Mouse (Mus musculus) ovary, postnatal 10 days (tissue): Measurements from ENCODE around the gene Mgea5.

Experiments used
- DNase-seq: peaks from one replicate; pipeline ENCODE4 v3.0.0; 2022; ENCODE audit warnings: low spot score

Mgea5 gene

GRCm38 (mm10) chr19:45796061-45796556 lies 12.5 kb upstream of the Mgea5 start:
- DNase-seq = no peak

- DNase-seq = no peak
Measured at GRCm38 (mm10) chr19:45795406-45795944, 11.8 kb upstream of the Mgea5 start.

- no peak for DNase-seq
Measured at GRCm38 (mm10) chr19:45794718-45795117, 11.1 kb upstream of the Mgea5 start.

- DNase-seq = no peak
Measured at GRCm38 (mm10) chr19:45792404-45792803, 8.8 kb upstream of the Mgea5 start.

- DNase-seq = no peak
Measured at GRCm38 (mm10) chr19:45789888-45790874, 6.5 kb upstream of the Mgea5 start.

GRCm38 (mm10) chr19:45789365-45789764 lies 5.7 kb upstream of the Mgea5 start:
- no peak for DNase-seq

- DNase-seq = no peak
Measured at GRCm38 (mm10) chr19:45788337-45788736, 4.7 kb upstream of the Mgea5 start.

GRCm38 (mm10) chr19:45787450-45787849 lies 3.8 kb upstream of the Mgea5 start:
- no peak for DNase-seq

GRCm38 (mm10) chr19:45785470-45785869 lies 1.8 kb upstream of the Mgea5 start:
- DNase-seq = no peak

GRCm38 (mm10) chr19:45783933-45784576 lies 418 bp upstream of the Mgea5 start:
- DNase-seq = no peak

GRCm38 (mm10) chr19:45782315-45783001 lies 1.2 kb downstream of the Mgea5 start:
- peak; percentile 54 for DNase-seq

- DNase-seq = no peak
Measured at GRCm38 (mm10) chr19:45781676-45782075, 2.0 kb downstream of the Mgea5 start.

GRCm38 (mm10) chr19:45780350-45780915 lies 3.2 kb downstream of the Mgea5 start:
- DNase-seq = no peak

GRCm38 (mm10) chr19:45775486-45775885 lies 8.2 kb downstream of the Mgea5 start:
- DNase-seq = no peak

- no peak for DNase-seq
Measured at GRCm38 (mm10) chr19:45771501-45771900, 12.1 kb downstream of the Mgea5 start.

- DNase-seq = no peak
Measured at GRCm38 (mm10) chr19:45760810-45761209, 22.8 kb downstream of the Mgea5 start.

GRCm38 (mm10) chr19:45758671-45759070 lies 25.0 kb downstream of the Mgea5 start:
- DNase-seq = no peak

- no peak for DNase-seq
Measured at GRCm38 (mm10) chr19:45753551-45753950, 30.1 kb downstream of the Mgea5 start.

GRCm38 (mm10) chr19:45751881-45752280 lies 31.8 kb downstream of the Mgea5 start:
- DNase-seq = no peak

- peak; percentile 81 for DNase-seq
Measured at GRCm38 (mm10) chr19:45749243-45750043, 34.2 kb downstream of the Mgea5 start, which contains the start of gene Npm3. Gene Npm3, minus strand, starts transcription at chr19:45749591.
